Mouse (Mus musculus): ENCODE measurements at regions not wholly inside any gene's neighbourhood (a gene's known extent, or its start where the extent isn't known, plus 50 kb on each side); places are given as distances from the start of the nearest gene placed in this dataset.

GRCm38 (mm10) chr15:56158726-56159125, 1318.7 kb downstream of the Slc22a22 start:
- DNase-seq (ENCODE audit: low spot score in 2 of 2): no peak

- DNase-seq (ENCODE audit: low spot score in 2 of 2): no peak
These were observed 1338.0 kb downstream of the Slc22a22 start for GRCm38 (mm10) chr15:56139451-56139850.

DNA sequence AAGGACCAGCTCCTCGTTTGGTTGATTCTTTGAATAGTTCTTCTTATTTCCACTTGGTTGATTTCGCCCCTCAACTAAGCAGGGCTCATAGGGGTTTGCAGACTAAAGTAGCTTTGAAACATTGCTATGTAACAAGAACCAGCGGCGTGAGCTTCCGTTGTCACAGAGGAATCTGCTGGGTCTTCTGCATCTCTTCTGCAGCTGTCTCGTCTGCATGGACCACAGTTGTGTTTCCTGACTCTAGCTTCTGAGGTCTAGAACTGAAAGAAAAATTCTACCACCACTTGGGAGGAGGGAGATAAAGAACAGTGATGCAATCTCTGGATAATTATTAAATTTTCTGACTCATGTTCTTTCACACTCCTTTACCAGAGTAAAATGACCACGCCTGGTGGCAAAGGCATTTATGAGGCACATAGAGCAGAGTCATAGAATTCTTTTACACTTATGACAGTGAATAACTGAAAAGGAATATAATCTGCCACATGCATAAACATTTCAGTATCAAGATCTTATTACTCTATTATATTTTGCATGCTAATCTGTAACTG, 1340.9 kb downstream of the Slc22a22 start:
- DNase-seq (ENCODE audit: low spot score in 2 of 2): no peak

DNA sequence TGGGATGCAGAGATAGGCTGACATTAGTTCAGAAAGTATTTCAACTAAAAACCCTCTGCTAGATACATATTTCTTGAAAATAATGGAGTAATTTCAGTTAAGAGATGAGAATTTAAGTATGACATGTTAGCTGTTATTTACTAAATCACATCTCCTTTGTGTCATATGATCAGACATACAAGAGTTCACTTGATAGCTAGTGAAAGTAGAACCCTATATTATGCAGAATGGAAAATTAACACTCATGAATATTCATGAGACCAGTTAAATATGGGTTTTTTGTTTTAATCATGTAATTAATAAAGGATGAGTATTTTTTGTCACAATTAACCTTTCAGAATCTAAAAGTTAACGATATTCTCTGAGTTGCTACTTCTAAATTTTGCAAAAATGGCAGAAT, 1349.4 kb downstream of the Slc22a22 start:
- no peak for DNase-seq (ENCODE audit: low spot score in 2 of 2)

DNA sequence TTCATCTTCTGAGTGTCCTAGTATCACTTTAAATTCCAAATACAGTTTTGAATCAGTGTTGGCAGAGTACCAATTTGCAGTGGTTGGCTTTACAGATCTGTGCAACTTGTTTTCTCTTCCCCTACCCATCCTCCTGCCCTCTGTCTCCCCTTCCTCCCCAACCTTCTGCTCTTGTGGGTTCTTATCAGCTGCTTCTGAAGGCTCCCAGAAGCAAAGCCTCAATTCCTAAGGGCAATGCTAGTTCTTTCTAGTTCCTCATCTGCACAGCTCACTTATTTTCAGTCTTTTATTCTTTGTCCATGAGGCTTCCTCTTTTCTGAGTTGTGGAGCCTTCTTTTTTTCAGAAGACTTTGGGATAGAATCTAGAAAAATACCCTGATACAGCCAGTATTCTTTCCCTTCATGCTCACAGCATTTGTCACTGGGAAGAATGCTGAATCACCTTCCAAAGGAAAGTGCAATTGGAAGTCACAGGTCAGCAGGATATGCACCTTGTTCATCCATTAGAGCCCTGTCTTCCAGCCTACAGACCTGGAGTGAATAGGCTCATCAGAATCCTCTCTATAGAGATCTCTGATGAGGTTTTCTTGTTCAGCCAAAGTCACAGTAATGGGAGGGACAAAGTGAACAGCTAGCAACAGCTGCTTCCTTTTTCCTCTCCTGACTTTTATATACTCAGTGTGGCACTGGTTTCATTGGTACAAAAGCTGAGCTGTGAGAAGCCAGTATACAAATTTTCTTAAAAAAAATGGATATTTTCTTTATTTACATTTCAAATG, 1357.9 kb downstream of the Slc22a22 start:
- no peak for DNase-seq (ENCODE audit: low spot score in 2 of 2)

DNA sequence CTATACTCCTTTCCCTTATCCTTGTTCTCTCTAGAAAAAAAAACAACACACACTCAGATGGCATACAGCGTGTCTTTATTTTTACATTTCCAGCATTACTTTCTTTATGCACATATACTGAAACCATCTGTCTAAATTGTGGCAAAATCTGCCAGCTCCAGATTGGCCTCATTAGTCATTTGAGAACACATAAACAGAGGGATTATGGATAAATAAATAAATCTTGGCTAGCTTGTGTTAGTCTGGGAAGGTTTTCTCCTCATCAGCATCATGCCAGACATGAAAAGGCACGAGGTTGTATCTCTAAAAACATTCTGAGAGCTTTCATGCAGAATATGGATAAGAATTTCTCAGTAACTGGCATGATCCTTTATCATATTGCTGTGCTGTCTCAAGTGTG, 1369.1 kb downstream of the Slc22a22 start:
- no peak for DNase-seq (ENCODE audit: low spot score in 2 of 2)

DNA sequence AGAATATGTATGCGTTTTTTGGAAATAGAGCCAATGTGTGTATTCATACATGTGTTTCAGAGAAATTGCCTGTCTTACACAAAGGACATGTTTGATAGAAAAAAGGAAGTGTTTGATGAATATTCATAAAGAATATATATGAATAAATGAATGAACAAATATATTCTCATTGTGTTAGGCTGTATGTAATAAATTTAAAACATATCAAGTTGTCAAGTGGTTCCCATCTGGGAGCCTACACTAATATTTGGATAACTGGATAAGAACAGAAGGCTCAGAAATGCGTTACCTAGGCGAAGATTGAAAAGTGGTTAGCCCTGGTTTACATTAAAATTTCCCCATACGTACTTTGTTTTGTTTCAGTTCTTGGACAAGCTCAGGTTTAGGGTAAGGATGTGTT, 1369.7 kb downstream of the Slc22a22 start:
- no peak for DNase-seq (ENCODE audit: low spot score in 2 of 2)

GRCm38 (mm10) chr15:56100133-56100735, 1377.2 kb downstream of the Slc22a22 start:
- DNase-seq (ENCODE audit: low spot score in 2 of 2): no peak

DNA sequence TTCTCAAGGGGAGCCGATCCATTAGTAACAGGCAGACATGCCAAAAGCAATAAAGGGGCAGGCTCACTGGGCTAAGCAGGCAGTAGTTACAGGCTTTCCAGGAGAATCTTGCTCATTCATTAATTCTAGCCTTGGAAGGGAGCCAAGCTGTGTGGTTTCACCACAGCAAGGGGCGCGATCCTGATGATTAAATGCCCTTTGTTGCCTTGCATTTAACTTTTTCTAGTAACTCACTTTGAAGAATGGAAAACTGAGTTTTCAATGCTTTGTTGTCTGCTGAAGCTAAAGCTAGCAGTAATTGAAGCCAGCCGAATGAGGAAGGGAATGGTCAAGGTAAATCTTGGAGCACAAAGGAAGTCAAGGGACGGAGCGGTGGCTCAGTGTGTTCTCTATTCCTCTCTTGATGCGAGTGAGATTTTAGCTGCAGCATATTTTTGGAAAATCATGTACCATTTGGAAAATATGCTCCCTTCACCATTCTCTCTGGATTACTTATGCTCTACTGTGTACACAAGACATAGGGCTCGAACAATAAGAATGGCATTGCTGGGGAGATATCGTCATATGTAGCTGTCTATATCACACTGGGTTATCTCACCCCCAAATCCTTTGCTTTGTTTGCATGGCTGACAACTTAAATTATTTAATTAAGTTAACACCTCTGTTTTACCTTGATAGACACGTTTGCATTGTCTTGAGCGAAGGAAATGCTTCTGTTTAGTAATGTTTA, 1399.4 kb downstream of the Slc22a22 start:
- no peak for DNase-seq (ENCODE audit: low spot score in 2 of 2)

DNA sequence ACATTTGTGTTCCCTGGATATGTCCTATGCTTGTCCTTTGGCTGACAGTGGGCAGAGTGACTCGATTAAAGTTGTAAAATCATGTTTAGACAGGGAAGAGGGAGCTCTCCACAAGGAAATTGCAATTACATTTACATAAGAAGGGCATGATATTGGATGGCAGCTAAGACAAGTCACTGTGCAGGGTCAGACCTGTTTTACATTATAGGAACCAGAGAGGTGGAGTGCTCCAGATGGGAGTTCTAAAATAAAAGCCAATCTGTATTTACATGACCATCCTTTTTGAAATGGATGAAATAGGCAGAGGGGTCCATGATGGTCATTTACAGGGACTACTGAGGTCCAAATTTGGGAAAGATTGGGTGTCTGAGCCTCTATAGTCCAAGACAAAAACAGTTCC, 1400.3 kb downstream of the Slc22a22 start:
- no peak for DNase-seq (ENCODE audit: low spot score in 2 of 2)

DNA sequence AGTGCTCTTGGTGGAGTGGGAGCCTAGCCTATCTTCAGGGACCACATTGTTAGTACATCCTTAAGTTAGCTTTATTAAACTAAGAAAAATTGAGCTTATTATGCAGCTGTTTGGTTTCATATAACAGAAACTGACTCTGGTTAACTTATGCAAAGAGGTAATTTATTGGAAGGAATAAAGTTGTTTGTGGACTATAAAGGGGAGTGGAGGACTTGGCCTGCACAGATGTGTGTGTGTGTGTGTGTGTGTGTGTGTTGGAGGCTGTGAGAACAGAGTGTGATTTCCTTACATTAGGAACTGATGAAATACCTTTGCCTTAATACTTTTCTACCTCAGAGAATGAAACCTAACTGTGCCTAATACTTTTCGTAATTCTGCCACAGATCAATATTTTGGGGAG, 1400.7 kb downstream of the Slc22a22 start:
- no peak for DNase-seq (ENCODE audit: low spot score in 2 of 2)

DNA sequence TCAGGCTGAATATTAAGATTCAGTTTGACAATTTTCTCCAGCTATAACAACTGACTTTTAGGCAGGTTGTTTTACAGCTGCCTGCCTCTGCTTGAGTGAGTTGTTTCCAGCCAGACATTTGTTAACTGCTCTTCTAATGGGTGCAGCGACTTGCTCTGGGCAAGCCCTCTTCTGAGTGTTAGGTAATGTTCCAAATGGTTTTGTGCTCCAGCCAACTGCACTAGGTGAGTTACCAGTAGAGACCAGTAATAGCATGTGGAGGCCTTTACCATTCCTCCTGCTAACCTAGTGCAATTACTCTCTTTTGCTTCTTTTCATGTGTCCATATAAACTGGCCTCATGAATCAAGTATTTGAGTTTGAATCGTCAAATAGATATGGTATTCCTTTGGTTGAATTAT, 1407.9 kb downstream of the Slc22a22 start:
- no peak for DNase-seq (ENCODE audit: low spot score in 2 of 2)

GRCm38 (mm10) chr15:56067214-56067613, 1410.2 kb downstream of the Slc22a22 start:
- DNase-seq (ENCODE audit: low spot score in 2 of 2): no peak

GRCm38 (mm10) chr15:56066540-56066939, 1410.9 kb downstream of the Slc22a22 start:
- no peak for DNase-seq (ENCODE audit: low spot score in 2 of 2)

- no peak for DNase-seq (ENCODE audit: low spot score in 2 of 2)
These were observed 1411.4 kb downstream of the Slc22a22 start for GRCm38 (mm10) chr15:56065872-56066534.

DNA sequence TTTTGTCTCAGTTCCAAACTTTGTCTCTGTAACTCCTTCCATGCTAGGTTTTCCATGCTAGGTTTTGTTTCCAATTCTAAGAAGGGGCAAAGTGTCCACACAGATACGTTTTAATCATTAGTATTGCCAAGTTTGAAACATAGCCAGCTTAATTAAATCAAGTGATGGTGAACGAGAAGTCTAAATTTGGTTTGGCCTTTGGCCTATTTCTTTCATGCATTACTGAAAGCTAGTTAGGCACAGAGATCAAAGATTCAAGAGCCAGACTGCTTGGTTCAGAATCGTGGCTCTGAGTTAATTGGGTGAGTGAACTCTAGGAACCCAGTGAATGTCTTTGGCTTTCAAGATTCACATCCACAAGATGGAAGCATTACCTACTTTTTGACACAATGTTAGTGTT, 1414.8 kb downstream of the Slc22a22 start:
- no peak for DNase-seq (ENCODE audit: low spot score in 2 of 2)

DNA sequence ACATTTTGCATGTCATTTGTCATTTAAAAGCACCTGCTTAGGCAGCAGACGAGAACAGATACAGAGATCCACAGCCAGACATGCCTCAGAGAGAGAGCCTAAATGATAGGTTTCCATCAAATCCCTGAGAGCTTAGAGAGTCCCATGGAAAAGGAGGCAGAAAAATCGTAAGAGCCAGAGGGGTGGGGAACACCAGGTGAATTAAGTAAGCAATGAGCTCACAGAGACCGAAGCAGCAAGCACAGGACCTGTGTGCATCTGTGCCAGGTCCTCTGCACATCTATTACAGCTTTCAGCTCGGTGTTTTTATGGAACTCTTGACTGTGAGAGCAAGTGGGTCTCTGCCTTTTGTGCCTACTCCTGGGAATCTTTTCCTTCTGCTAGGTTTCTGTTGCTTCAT, 1416.1 kb downstream of the Slc22a22 start:
- DNase-seq (ENCODE audit: low spot score in 2 of 2): no peak

DNA sequence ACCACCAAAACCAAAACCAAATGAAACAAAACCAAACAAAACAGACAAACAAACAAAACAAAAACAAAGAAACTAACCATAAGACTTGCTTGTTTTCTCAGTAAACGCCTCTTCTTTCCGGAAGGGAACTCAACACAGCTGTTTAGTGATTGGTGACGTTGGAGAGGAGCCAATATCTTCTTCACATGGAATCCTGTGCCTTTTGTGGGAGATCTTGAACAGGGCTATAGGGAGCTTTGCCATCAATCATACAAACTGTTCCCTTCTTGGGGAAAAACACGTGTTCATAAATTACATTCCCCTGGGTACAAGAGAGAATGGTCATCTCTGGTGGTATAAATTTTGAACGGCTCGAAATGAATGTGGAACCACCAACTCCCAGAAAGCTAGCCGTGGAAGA, 1426.7 kb downstream of the Slc22a22 start:
- DNase-seq (ENCODE audit: low spot score in 2 of 2): no peak

DNA sequence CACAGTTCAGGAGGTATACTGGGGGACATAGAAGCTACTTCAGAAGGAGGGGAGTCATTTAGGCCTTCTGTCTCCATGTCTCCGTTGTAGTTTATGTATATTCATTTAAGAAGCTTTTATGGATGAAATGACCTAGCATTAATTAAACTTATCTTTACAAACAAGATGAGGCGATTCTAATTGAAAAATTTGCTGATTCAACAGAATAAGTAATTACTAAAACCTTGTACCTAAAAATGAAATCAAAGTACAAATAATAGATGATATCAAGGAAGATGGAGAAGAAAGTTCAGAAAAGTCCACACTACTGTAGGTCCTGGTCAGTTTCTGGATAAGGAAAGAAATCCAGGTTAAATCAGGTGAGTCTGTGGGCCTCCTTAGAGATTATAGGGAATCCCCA, 1429.6 kb downstream of the Slc22a22 start:
- no peak for DNase-seq (ENCODE audit: low spot score in 2 of 2)

GRCm38 (mm10) chr15:56046679-56047532, 1430.5 kb downstream of the Slc22a22 start:
- DNase-seq (ENCODE audit: low spot score in 2 of 2): peak; percentile 8 to 61

Measured in frontal cortex, postnatal 10 days (tissue).